Mouse (Mus musculus) myocyte (in vitro differentiated cells): Measurements from ENCODE around the gene Btaf1. TPM values are rescaled to one million over a fixed set of nuclear protein-coding genes. Genes with fewer than 3 reads are reported as not detected.

Source experiments
- H3K27me3 ChIP-seq: one replicate; pipeline ENCODE4 v1.6.1; 2011; ENCODE audit not compliant: control insufficient read depth, insufficient read depth, insufficient read length
- H3K36me3 ChIP-seq: one replicate; pipeline ENCODE4 v1.6.1; 2011; ENCODE audit not compliant: control insufficient read depth, insufficient read depth
- H3K4me2 ChIP-seq: one replicate; pipeline ENCODE4 v1.6.1; 2011; ENCODE audit warnings: low read depth, control low read depth
- H3K4me3 ChIP-seq: one replicate; pipeline ENCODE4 v1.5.1; 2011; ENCODE audit warnings: mild to moderate bottlenecking, control low read depth, moderate library complexity
- H3K79me2 ChIP-seq: one replicate; pipeline ENCODE4 v1.6.1; 2011; ENCODE audit not compliant: control insufficient read depth, insufficient read depth
- H3ac ChIP-seq: one replicate; pipeline ENCODE4 v1.6.1; 2011; ENCODE audit not compliant: control insufficient read depth, insufficient read length
- CEBPB ChIP-seq: IDR thresholded peaks from 2 replicates; pipeline ENCODE4 v1.6.1; 2011; ENCODE audit warnings: mild to moderate bottlenecking, moderate library complexity; ENCODE audit not compliant: poor library complexity, insufficient read depth, severe bottlenecking
- E2F4 ChIP-seq: IDR thresholded peaks from one replicate; pipeline ENCODE4 v1.6.1; 2011; ENCODE audit warnings: mild to moderate bottlenecking, control low read depth, moderate library complexity; ENCODE audit not compliant: insufficient read depth
- MAX ChIP-seq: IDR thresholded peaks from one replicate; pipeline ENCODE4 v1.6.1; 2011; ENCODE audit warnings: low read depth, mild to moderate bottlenecking, control low read depth
- MYOD1 ChIP-seq, 3 experiments: IDR thresholded peaks; one replicate each; pipeline ENCODE4 v1.6.1; 2011; ENCODE audit warnings: control low read depth in 2 of 3, low read depth in 2 of 3, mild to moderate bottlenecking in 2 of 3, moderate library complexity in 1 of 3; ENCODE audit not compliant: insufficient read length in 2 of 3, control insufficient read depth in 1 of 3
- MYOG ChIP-seq, 3 experiments: IDR thresholded peaks; one replicate each; pipeline ENCODE4 v1.6.1; 2011; ENCODE audit warnings: control low read depth in 2 of 3, low read depth in 2 of 3, mild to moderate bottlenecking in 2 of 3; ENCODE audit not compliant: insufficient read length in 2 of 3, control insufficient read depth in 1 of 3, insufficient read depth in 1 of 3
- POLR2A ChIP-seq: IDR thresholded peaks from one replicate; pipeline ENCODE4 v1.6.1; 2011; ENCODE audit warnings: low read depth, mild to moderate bottlenecking, control low read depth, moderate library complexity; ENCODE audit not compliant: insufficient read length
- POLR2AphosphoS2 ChIP-seq: IDR thresholded peaks from one replicate; pipeline ENCODE4 v1.6.1; 2011; ENCODE audit warnings: low read depth, control low read depth; ENCODE audit not compliant: insufficient read length
- REST ChIP-seq: IDR thresholded peaks from one replicate; pipeline ENCODE4 v1.6.1; 2011; ENCODE audit warnings: mild to moderate bottlenecking, control low read depth, moderate library complexity; ENCODE audit not compliant: insufficient read depth, insufficient read length
- SRF ChIP-seq: IDR thresholded peaks from one replicate; pipeline ENCODE4 v1.6.1; 2011; ENCODE audit warnings: low read depth; ENCODE audit not compliant: control insufficient read depth, insufficient read length
- TCF12 ChIP-seq: IDR thresholded peaks from one replicate; pipeline ENCODE4 v1.6.1; 2011; ENCODE audit warnings: mild to moderate bottlenecking, control low read depth; ENCODE audit not compliant: poor library complexity, insufficient read depth, severe bottlenecking
- TCF3 ChIP-seq: IDR thresholded peaks from one replicate; pipeline ENCODE4 v1.6.1; 2011; ENCODE audit warnings: low read depth, control low read depth; ENCODE audit not compliant: insufficient read length
- USF1 ChIP-seq: IDR thresholded peaks from one replicate; pipeline ENCODE4 v1.6.1; 2011; ENCODE audit warnings: low read depth, mild to moderate bottlenecking, control low read depth, moderate library complexity
- polyA plus RNA-seq: library from polyadenylated mRNA; unstranded; fragments of >200 nt; fragmentation: generic; extraction: Trizol; gene quantifications from one replicate; pipeline ENCODE4 v1.2.1, GENCODE M21; 2012; ENCODE audit warnings: missing spikeins

Gene Btaf1
- polyA plus RNA-seq, 1 experiment = 4.8 TPM

- H3K4me2 ChIP-seq = no peak overlapping the region
- no peak overlapping the region for H3ac ChIP-seq
- no peaks in the 10 kb centered on the region for H3K79me2 ChIP-seq
- no peak for TF ChIP-seq MAX
- no peak for TF ChIP-seq MYOG (IDR thresholded peaks at IDR 0.05; ENCODE audit: control insufficient read depth in 1 of 3, insufficient read depth in 1 of 3, insufficient read length in 2 of 3, low read depth in 2 of 3)
- no peak for TF ChIP-seq TCF3
- no peak for TF ChIP-seq CEBPB
- no peak for TF ChIP-seq E2F4
- no peak for TF ChIP-seq TCF12
- TF ChIP-seq REST = no peak
- no peak for TF ChIP-seq MYOD1 (IDR thresholded peaks at IDR 0.05; ENCODE audit: control insufficient read depth in 1 of 3, insufficient read length in 2 of 3, low read depth in 2 of 3)
- no peak for TF ChIP-seq USF1
- TF ChIP-seq POLR2A = no peak
- no peak for TF ChIP-seq SRF
- TF ChIP-seq POLR2AphosphoS2 = no peak
- H3K27me3 ChIP-seq = no peaks in the 10 kb centered on the region
- H3K4me3 ChIP-seq = no peak overlapping the region
- H3K36me3 ChIP-seq = peaks cover under 1% of the 10 kb centered on the region
Observed at GRCm38 (mm10) chr19:37018411-37018810, 92.5 kb downstream of the Btaf1 start.

- no peaks in the 10 kb centered on the region for H3K36me3 ChIP-seq
- no peak overlapping the region for H3K4me2 ChIP-seq
- no peaks in the 10 kb centered on the region for H3K27me3 ChIP-seq
- no peak for TF ChIP-seq TCF3
- no peak for TF ChIP-seq MYOD1 (IDR thresholded peaks at IDR 0.05; ENCODE audit: control insufficient read depth in 1 of 3, insufficient read length in 2 of 3, low read depth in 2 of 3)
- TF ChIP-seq MAX = no peak
- no peak for TF ChIP-seq POLR2AphosphoS2
- TF ChIP-seq MYOG (IDR thresholded peaks at IDR 0.05; ENCODE audit: control insufficient read depth in 1 of 3, insufficient read depth in 1 of 3, insufficient read length in 2 of 3, low read depth in 2 of 3) = no peak
- no peak for TF ChIP-seq TCF12
- TF ChIP-seq CEBPB = no peak
- TF ChIP-seq USF1 = no peak
- no peak for TF ChIP-seq POLR2A
- H3K4me3 ChIP-seq = no peak overlapping the region
- H3K79me2 ChIP-seq = no peaks in the 10 kb centered on the region
- no peak overlapping the region for H3ac ChIP-seq
Observed at GRCm38 (mm10) chr19:37018931-37019330, 93.1 kb downstream of the Btaf1 start.

GRCm38 (mm10) chr19:37020531-37020930 lies 94.7 kb downstream of the Btaf1 start:
- H3K27me3 ChIP-seq = no peaks in the 10 kb centered on the region
- no peak overlapping the region for H3K4me3 ChIP-seq
- H3K4me2 ChIP-seq = no peak overlapping the region
- H3ac ChIP-seq = no peak overlapping the region
- no peaks in the 10 kb centered on the region for H3K36me3 ChIP-seq
- TF ChIP-seq POLR2A (no peak), TCF12 (no peak), SRF (no peak), CEBPB (no peak), MYOD1 (IDR thresholded peaks at IDR 0.05; ENCODE audit: control insufficient read depth in 1 of 3, insufficient read length in 2 of 3, low read depth in 2 of 3) (no peak), REST (no peak), TCF3 (no peak), MYOG (IDR thresholded peaks at IDR 0.05; ENCODE audit: control insufficient read depth in 1 of 3, insufficient read depth in 1 of 3, insufficient read length in 2 of 3, low read depth in 2 of 3) (no peak), E2F4 (no peak), POLR2AphosphoS2 (no peak), MAX (no peak), USF1 (no peak)
- no peaks in the 10 kb centered on the region for H3K79me2 ChIP-seq

GRCm38 (mm10) chr19:37020951-37021350 lies 95.1 kb downstream of the Btaf1 start:
- Histone ChIP-seq H3ac (no peak overlapping the region), H3K79me2 (no peaks in the 10 kb centered on the region), H3K27me3 (no peaks in the 10 kb centered on the region), H3K4me3 (no peak overlapping the region), H3K36me3 (no peaks in the 10 kb centered on the region), H3K4me2 (no peak overlapping the region)
- TF ChIP-seq POLR2A (no peak), MYOD1 (IDR thresholded peaks at IDR 0.05; ENCODE audit: control insufficient read depth in 1 of 3, insufficient read length in 2 of 3, low read depth in 2 of 3) (no peak), SRF (no peak), REST (no peak), TCF12 (no peak)

GRCm38 (mm10) chr19:37022146-37022545 lies 96.3 kb downstream of the Btaf1 start:
- Histone ChIP-seq H3K4me2 (no peak overlapping the region), H3K79me2 (no peaks in the 10 kb centered on the region), H3K4me3 (no peak overlapping the region), H3K27me3 (no peaks in the 10 kb centered on the region), H3K36me3 (no peaks in the 10 kb centered on the region), H3ac (no peak overlapping the region)
- TF ChIP-seq POLR2AphosphoS2 = no peak
- no peak for TF ChIP-seq CEBPB
- TF ChIP-seq TCF3 = no peak
- no peak for TF ChIP-seq REST
- TF ChIP-seq MYOG (IDR thresholded peaks at IDR 0.05; ENCODE audit: control insufficient read depth in 1 of 3, insufficient read depth in 1 of 3, insufficient read length in 2 of 3, low read depth in 2 of 3) = no peak
- TF ChIP-seq POLR2A = no peak
- TF ChIP-seq USF1 = no peak
- no peak for TF ChIP-seq SRF
- TF ChIP-seq MAX = no peak
- TF ChIP-seq TCF12 = no peak
- TF ChIP-seq MYOD1 (IDR thresholded peaks at IDR 0.05; ENCODE audit: control insufficient read depth in 1 of 3, insufficient read length in 2 of 3, low read depth in 2 of 3) = no peak
- TF ChIP-seq E2F4 = no peak
